Mouse (Mus musculus) heart, embryonic 15.5 days (tissue): ENCODE measurements around the gene Spata2l. TPM values are rescaled to one million over a fixed set of nuclear protein-coding genes. Genes with fewer than 3 reads are reported as not detected.

ENCODE experiments used
- ATAC-seq: fragments of 200-750 bp; cut with Nextera tagmentation; replicated peaks from 2 replicates; pipeline ENCODE4 v1.8.0; 2017; ENCODE audit warnings: low read depth, moderate TSS enrichment; ENCODE audit not compliant: insufficient number of reproducible peaks, insufficient read depth, low FRiP score
- H3K27ac ChIP-seq: fragments of 300-500 bp; sonication (generic); 2 replicates; pipeline ENCODE4 v1.5.1; 2015; ENCODE audit warnings: mild to moderate bottlenecking, inconsistent platforms
- H3K27me3 ChIP-seq: fragments of 300-500 bp; sonication (generic); 2 replicates; pipeline ENCODE4 v1.6.1; 2015; ENCODE audit warnings: inconsistent platforms
- H3K36me3 ChIP-seq: fragments of 300-500 bp; sonication (generic); 2 replicates; pipeline ENCODE4 v1.6.1; 2015; ENCODE audit warnings: mild to moderate bottlenecking, inconsistent platforms
- H3K4me1 ChIP-seq: fragments of 300-500 bp; sonication (generic); replicated peaks from 2 replicates; pipeline ENCODE4 v1.6.1; 2015; ENCODE audit warnings: inconsistent platforms
- H3K4me2 ChIP-seq: fragments of 300-500 bp; sonication (generic); 2 replicates; pipeline ENCODE4 v1.6.1; 2015; ENCODE audit warnings: inconsistent platforms, mild to moderate bottlenecking, moderate library complexity
- H3K4me3 ChIP-seq: fragments of 300-500 bp; sonication (generic); 2 replicates; pipeline ENCODE4 v1.5.1; 2015; ENCODE audit warnings: mild to moderate bottlenecking, inconsistent platforms
- H3K9ac ChIP-seq: fragments of 300-500 bp; sonication (generic); 2 replicates; pipeline ENCODE4 v1.6.1; 2015; ENCODE audit warnings: mild to moderate bottlenecking, inconsistent platforms
- H3K9me3 ChIP-seq: fragments of 300-500 bp; sonication (generic); replicated peaks from 2 replicates; pipeline ENCODE4 v1.6.1; 2016; ENCODE audit warnings: inconsistent platforms
- whole genome bisulfite sequencing: fragments of 180-500 bp; shearing (Covaris S2); methylation state at CpG from one replicate; pipeline ENCODE4 v1.1.7; 2015; ENCODE audit warnings: mixed read lengths; 5-methylcytosine and 5-hydroxymethylcytosine counted together
- polyA plus RNA-seq: library from polyadenylated mRNA; unstranded; fragments of >200 nt; fragmentation: Nextera tagmentation; extraction: Ambion mirVana; gene quantifications from 2 replicates; pipeline ENCODE4 v1.2.1, GENCODE M21; 2015

Spata2l gene
- polyA plus RNA-seq, 1 experiment from 2014 or later, result 3.4 TPM

- H3K27me3 ChIP-seq, result no peaks in the 10 kb centered on the region
- no peak overlapping the region for H3K9ac ChIP-seq
- H3K9me3 ChIP-seq, result no peaks in the 10 kb centered on the region
- no peak overlapping the region for H3K4me2 ChIP-seq
- H3K4me1 ChIP-seq, result peaks cover 2% of the 10 kb centered on the region
- no peaks in the 10 kb centered on the region for H3K36me3 ChIP-seq
- ATAC-seq, result no peak
- H3K27ac ChIP-seq, result no peak overlapping the region
- H3K4me3 ChIP-seq, result no peak overlapping the region
- WGBS, result 87% methylated on average over 9 of the region's 9 CpGs
Measured at GRCm38 (mm10) chr8:123193771-123194170, 42.3 kb downstream of the Spata2l start.

GRCm38 (mm10) chr8:123191908-123192307, 44.1 kb downstream of the Spata2l start:
- WGBS, result 55% methylated on average over 8 of the region's 8 CpGs
- Histone ChIP-seq H3K4me3 (no peak overlapping the region), H3K4me1 (peaks cover 2% of the 10 kb centered on the region), H3K4me2 (no peak overlapping the region), H3K9ac (no peak overlapping the region), H3K9me3 (no peaks in the 10 kb centered on the region), H3K36me3 (no peaks in the 10 kb centered on the region), H3K27me3 (no peaks in the 10 kb centered on the region), H3K27ac (no peak overlapping the region)
- ATAC-seq, result no peak

GRCm38 (mm10) chr8:123190678-123191077, 45.4 kb downstream of the Spata2l start:
- Histone ChIP-seq H3K4me3 (no peak overlapping the region), H3K9ac (no peak overlapping the region; the same call in 1 of the 2 replicates)
- 2% methylated on average over 9 of the region's 9 CpGs for WGBS

GRCm38 (mm10) chr8:123188841-123189240, 47.2 kb downstream of the Spata2l start:
- Histone ChIP-seq H3K9ac (no peak overlapping the region), H3K4me2 (no peak overlapping the region), H3K27me3 (no peaks in the 10 kb centered on the region), H3K4me3 (no peak overlapping the region), H3K27ac (no peak overlapping the region), H3K4me1 (peaks cover 15% of the 10 kb centered on the region), H3K36me3 (no peaks in the 10 kb centered on the region), H3K9me3 (no peaks in the 10 kb centered on the region)
- no peak for ATAC-seq
- 70% methylated on average over 7 of the region's 7 CpGs for WGBS

More at GRCm38 (mm10) chr8:123190678-123191077, 45.4 kb downstream of the Spata2l start:
- Histone ChIP-seq H3K27ac (no peak overlapping the region), H3K4me2 (peak overlapping the region; percentile 51), H3K9me3 (no peaks in the 10 kb centered on the region), H3K36me3 (no peaks in the 10 kb centered on the region), H3K27me3 (no peaks in the 10 kb centered on the region), H3K4me1 (peaks cover 11% of the 10 kb centered on the region)
- no peak for ATAC-seq

- Histone ChIP-seq H3K9ac (no peak overlapping the region), H3K9me3 (no peaks in the 10 kb centered on the region), H3K27me3 (no peaks in the 10 kb centered on the region), H3K4me3 (no peak overlapping the region), H3K36me3 (no peaks in the 10 kb centered on the region), H3K4me2 (no peak overlapping the region), H3K4me1 (peaks cover 15% of the 10 kb centered on the region), H3K27ac (no peak overlapping the region)
- WGBS, result 73% methylated on average over 2 of the region's 2 CpGs
- ATAC-seq, result no peak
Measured at GRCm38 (mm10) chr8:123188006-123188405, 48.0 kb downstream of the Spata2l start.

- peaks cover 15% of the 10 kb centered on the region for H3K4me1 ChIP-seq
- no peaks in the 10 kb centered on the region for H3K27me3 ChIP-seq
- H3K4me2 ChIP-seq, result no peak within 1 kb of the TSS
- no peak within 1 kb of the TSS for H3K9ac ChIP-seq
- no peaks in the 10 kb centered on the region for H3K9me3 ChIP-seq
- no peaks in the 10 kb centered on the region for H3K36me3 ChIP-seq
- peak within 1 kb of the TSS; percentile 57 for H3K27ac ChIP-seq
- H3K4me3 ChIP-seq, result no peak within 1 kb of the TSS
- peak; percentile 38; the same call in 1 of the 2 replicates for ATAC-seq
- WGBS, result 27% methylated on average over 19 of the region's 19 CpGs
Measured at GRCm38 (mm10) chr8:123185566-123186409, 50.2 kb downstream of the Spata2l start, which contains the start of gene Dpep1. Dpep1 (plus strand) TSS chr8:123186242.

GRCm38 (mm10) chr8:123181391-123181790, 54.6 kb downstream of the Spata2l start:
- Histone ChIP-seq H3K9ac (no peak overlapping the region), H3K27ac (no peak overlapping the region), H3K36me3 (no peaks in the 10 kb centered on the region), H3K9me3 (no peaks in the 10 kb centered on the region), H3K27me3 (no peaks in the 10 kb centered on the region), H3K4me2 (no peak overlapping the region), H3K4me1 (peaks cover 10% of the 10 kb centered on the region), H3K4me3 (no peak overlapping the region)
- WGBS, result 68% methylated on average over 3 of the region's 3 CpGs
- no peak for ATAC-seq

Other genes with a start within 250 kb of the Spata2l start
- 39.6 and 51.5 TPM in 2 replicates for gene Ankrd11, start 194.0 kb downstream of the Spata2l start, polyA plus RNA-seq
- 60.1 and 64.3 TPM in 2 replicates for gene Spg7, start 173.3 kb downstream of the Spata2l start, polyA plus RNA-seq
- gene Rpl13, start 133.9 kb downstream of the Spata2l start, polyA plus RNA-seq, result 802 and 841 TPM in 2 replicates
- 0.18 and 0.25 TPM in 2 replicates for gene Cpne7, start 118.9 kb downstream of the Spata2l start, polyA plus RNA-seq
- gene Sult5a1, start 77.9 kb downstream of the Spata2l start, polyA plus RNA-seq, result 4.6 and 7.5 TPM in 2 replicates
- gene Dpep1, start 50.0 kb downstream of the Spata2l start, polyA plus RNA-seq, result 5.9 and 7.1 TPM in 2 replicates
- gene Chmp1a, start 23.5 kb downstream of the Spata2l start, polyA plus RNA-seq, result 89.2 and 106 TPM in 2 replicates
- gene Spata33, start 23.4 kb downstream of the Spata2l start, polyA plus RNA-seq, result 3.6 and 4.4 TPM in 2 replicates
- gene Cdk10, start 11.4 kb downstream of the Spata2l start, polyA plus RNA-seq, result 17.7 and 20.8 TPM in 2 replicates
- gene Zfp276, start 18.0 kb upstream of the Spata2l start, polyA plus RNA-seq, result 13.2 and 18.4 TPM in 2 replicates
- gene Vps9d1, start 18.1 kb upstream of the Spata2l start, polyA plus RNA-seq, result 19.2 and 22.7 TPM in 2 replicates
- gene Fanca, start 82.3 kb upstream of the Spata2l start, polyA plus RNA-seq, result 14.5 and 17.0 TPM in 2 replicates
- gene Spire2, start 96.5 kb upstream of the Spata2l start, polyA plus RNA-seq, result 0.33 and 1.4 TPM in 2 replicates
- 137 and 144 TPM in 2 replicates for gene Tcf25, start 137.5 kb upstream of the Spata2l start, polyA plus RNA-seq
- gene Mc1r, start 170.9 kb upstream of the Spata2l start, polyA plus RNA-seq, result 0.08 TPM in 1 of 2 replicates, not detected in the other
- 2.1 and 21.6 TPM in 2 replicates for gene Tubb3, start 175.2 kb upstream of the Spata2l start, polyA plus RNA-seq
- gene Def8, start 187.3 kb upstream of the Spata2l start, polyA plus RNA-seq, result 25.7 and 33.3 TPM in 2 replicates
- 40.2 and 41.6 TPM in 2 replicates for gene Afg3l1, start 241.7 kb upstream of the Spata2l start, polyA plus RNA-seq